Mouse (Mus musculus): ENCODE results near the gene Gzmd.

- TF ChIP-seq GATA1 (IDR thresholded peaks at IDR 0.05; ENCODE audit: borderline replicate concordance, low read length) (no peak), FLI1 (IDR thresholded peaks at IDR 0.05; ENCODE audit: low read length) (no peak)
These were observed 40.3 kb upstream of the Gzmd start for GRCm38 (mm10) chr14:56172744-56173143.

Data from megakaryocyte, embryonic 14.5 days (primary cell).